Mouse (Mus musculus): ENCODE data around the gene Mfsd4a. TPM values are rescaled to one million over a fixed set of nuclear protein-coding genes. Genes with fewer than 3 reads are reported as not detected.

The Mfsd4a gene
- polyA plus RNA-seq, 1 experiment from 2014 or later, result 6.3 TPM

GRCm38 (mm10) chr1:132078413-132078812, 10.6 kb upstream of the Mfsd4a start:
- H3K36me3 ChIP-seq (ENCODE audit: control insufficient read depth, insufficient read depth), result no peaks in the 10 kb centered on the region
- H3K4me3 ChIP-seq (ENCODE audit: low read depth, low read length), result no peak overlapping the region
- 58% methylated on average over 2 of the region's 2 CpGs for WGBS (ENCODE audit: insufficient replicate concordance)
- no peaks in the 10 kb centered on the region for H3K4me1 ChIP-seq (ENCODE audit: control insufficient read depth, low read depth, low read length)
- H3K27ac ChIP-seq (ENCODE audit: low read length), result no peak overlapping the region
- no peaks in the 10 kb centered on the region for H3K9me3 ChIP-seq (replicated peaks; ENCODE audit: control insufficient read depth, low read length)
- no peaks in the 10 kb centered on the region for H3K27me3 ChIP-seq (ENCODE audit: control insufficient read depth, insufficient read depth, low read depth, low read length)
- ATAC-seq (ENCODE audit: low read depth), result no peak
- no peak overlapping the region for H3K9ac ChIP-seq (ENCODE audit: low read depth, low read length)
- no peak overlapping the region for H3K4me2 ChIP-seq (ENCODE audit: low read depth, low read length)

GRCm38 (mm10) chr1:132075576-132075975, 7.7 kb upstream of the Mfsd4a start:
- WGBS (ENCODE audit: insufficient replicate concordance), result 73% methylated on average over 10 of the region's 10 CpGs
- Histone ChIP-seq H3K9ac (ENCODE audit: low read depth, low read length) (no peak overlapping the region), H3K4me3 (ENCODE audit: low read depth, low read length) (no peak overlapping the region), H3K36me3 (ENCODE audit: control insufficient read depth, insufficient read depth) (no peaks in the 10 kb centered on the region), H3K4me1 (ENCODE audit: control insufficient read depth, low read depth, low read length) (no peaks in the 10 kb centered on the region), H3K9me3 (replicated peaks; ENCODE audit: control insufficient read depth, low read length) (no peaks in the 10 kb centered on the region), H3K27ac (ENCODE audit: low read length) (no peak overlapping the region), H3K4me2 (ENCODE audit: low read depth, low read length) (no peak overlapping the region), H3K27me3 (ENCODE audit: control insufficient read depth, insufficient read depth, low read depth, low read length) (no peaks in the 10 kb centered on the region)
- no peak for ATAC-seq (ENCODE audit: low read depth)

GRCm38 (mm10) chr1:132070659-132071058, 2.8 kb upstream of the Mfsd4a start:
- no peaks in the 10 kb centered on the region for H3K36me3 ChIP-seq (ENCODE audit: control insufficient read depth, insufficient read depth)

GRCm38 (mm10) chr1:132069436-132069835, 1.6 kb upstream of the Mfsd4a start:
- Histone ChIP-seq H3K36me3 (ENCODE audit: control insufficient read depth, insufficient read depth) (no peaks in the 10 kb centered on the region), H3K4me3 (ENCODE audit: low read depth, low read length) (no peak overlapping the region), H3K27me3 (ENCODE audit: control insufficient read depth, insufficient read depth, low read depth, low read length) (peaks cover 38% of the 10 kb centered on the region), H3K27ac (ENCODE audit: low read length) (no peak overlapping the region), H3K9ac (ENCODE audit: low read depth, low read length) (no peak overlapping the region), H3K4me2 (ENCODE audit: low read depth, low read length) (no peak overlapping the region), H3K4me1 (ENCODE audit: control insufficient read depth, low read depth, low read length) (peaks cover 5% of the 10 kb centered on the region; the same call in 1 of the 2 replicates), H3K9me3 (replicated peaks; ENCODE audit: control insufficient read depth, low read length) (no peaks in the 10 kb centered on the region)
- ATAC-seq (ENCODE audit: low read depth), result no peak
- 69% methylated on average over 8 of the region's 8 CpGs for WGBS (ENCODE audit: insufficient replicate concordance)

More at GRCm38 (mm10) chr1:132070659-132071058, 2.8 kb upstream of the Mfsd4a start:
- Histone ChIP-seq H3K9me3 (replicated peaks; ENCODE audit: control insufficient read depth, low read length) (no peaks in the 10 kb centered on the region), H3K4me1 (ENCODE audit: control insufficient read depth, low read depth, low read length) (peaks cover 5% of the 10 kb centered on the region; the same call in 1 of the 2 replicates), H3K9ac (ENCODE audit: low read depth, low read length) (no peak overlapping the region), H3K4me3 (ENCODE audit: low read depth, low read length) (no peak overlapping the region), H3K4me2 (ENCODE audit: low read depth, low read length) (no peak overlapping the region), H3K27ac (ENCODE audit: low read length) (no peak overlapping the region), H3K27me3 (ENCODE audit: control insufficient read depth, insufficient read depth, low read depth, low read length) (peaks cover 37% of the 10 kb centered on the region)
- WGBS (ENCODE audit: insufficient replicate concordance), result 68% methylated on average over 3 of the region's 3 CpGs
- no peak for ATAC-seq (ENCODE audit: low read depth)

- Histone ChIP-seq H3K9ac (ENCODE audit: low read depth, low read length) (no peak overlapping the region), H3K27me3 (ENCODE audit: control insufficient read depth, insufficient read depth, low read depth, low read length) (peaks cover 38% of the 10 kb centered on the region), H3K27ac (ENCODE audit: low read length) (no peak overlapping the region), H3K4me1 (ENCODE audit: control insufficient read depth, low read depth, low read length) (peaks cover 5% of the 10 kb centered on the region; the same call in 1 of the 2 replicates), H3K4me3 (ENCODE audit: low read depth, low read length) (no peak overlapping the region), H3K4me2 (ENCODE audit: low read depth, low read length) (no peak overlapping the region), H3K36me3 (ENCODE audit: control insufficient read depth, insufficient read depth) (no peaks in the 10 kb centered on the region), H3K9me3 (replicated peaks; ENCODE audit: control insufficient read depth, low read length) (no peaks in the 10 kb centered on the region)
- WGBS (ENCODE audit: insufficient replicate concordance), result 43% methylated on average over 8 of the region's 8 CpGs
- ATAC-seq (ENCODE audit: low read depth), result no peak
These were observed 2.2 kb downstream of the Mfsd4a start for GRCm38 (mm10) chr1:132065475-132066172.

GRCm38 (mm10) chr1:132065001-132065400, 2.9 kb downstream of the Mfsd4a start:
- Histone ChIP-seq H3K36me3 (ENCODE audit: control insufficient read depth, insufficient read depth) (no peaks in the 10 kb centered on the region), H3K27ac (ENCODE audit: low read length) (no peak overlapping the region), H3K4me1 (ENCODE audit: control insufficient read depth, low read depth, low read length) (peaks cover 5% of the 10 kb centered on the region; the same call in 1 of the 2 replicates), H3K4me2 (ENCODE audit: low read depth, low read length) (no peak overlapping the region), H3K9me3 (replicated peaks; ENCODE audit: control insufficient read depth, low read length) (no peaks in the 10 kb centered on the region), H3K27me3 (ENCODE audit: control insufficient read depth, insufficient read depth, low read depth, low read length) (peaks cover 38% of the 10 kb centered on the region), H3K4me3 (ENCODE audit: low read depth, low read length) (no peak overlapping the region), H3K9ac (ENCODE audit: low read depth, low read length) (no peak overlapping the region)
- no peak for ATAC-seq (ENCODE audit: low read depth)
- WGBS (ENCODE audit: insufficient replicate concordance), result 50% methylated on average over 1 of the region's 1 CpGs

GRCm38 (mm10) chr1:132063096-132063495, 4.8 kb downstream of the Mfsd4a start:
- no peaks in the 10 kb centered on the region for H3K9me3 ChIP-seq (replicated peaks; ENCODE audit: control insufficient read depth, low read length)
- peaks cover 22% of the 10 kb centered on the region for H3K27me3 ChIP-seq (ENCODE audit: control insufficient read depth, insufficient read depth, low read depth, low read length)
- H3K4me1 ChIP-seq (ENCODE audit: control insufficient read depth, low read depth, low read length), result peaks cover 5% of the 10 kb centered on the region; the same call in 1 of the 2 replicates
- H3K4me3 ChIP-seq (ENCODE audit: low read depth, low read length), result no peak overlapping the region
- no peak for ATAC-seq (ENCODE audit: low read depth)
- H3K4me2 ChIP-seq (ENCODE audit: low read depth, low read length), result no peak overlapping the region
- WGBS (ENCODE audit: insufficient replicate concordance), result 62% methylated on average over 4 of the region's 4 CpGs
- H3K36me3 ChIP-seq (ENCODE audit: control insufficient read depth, insufficient read depth), result no peaks in the 10 kb centered on the region
- H3K27ac ChIP-seq (ENCODE audit: low read length), result no peak overlapping the region
- H3K9ac ChIP-seq (ENCODE audit: low read depth, low read length), result no peak overlapping the region

- ATAC-seq (ENCODE audit: low read depth), result no peak
- Histone ChIP-seq H3K27ac (ENCODE audit: low read length) (no peak overlapping the region), H3K4me3 (ENCODE audit: low read depth, low read length) (no peak overlapping the region), H3K9me3 (replicated peaks; ENCODE audit: control insufficient read depth, low read length) (no peaks in the 10 kb centered on the region), H3K36me3 (ENCODE audit: control insufficient read depth, insufficient read depth) (no peaks in the 10 kb centered on the region), H3K4me1 (ENCODE audit: control insufficient read depth, low read depth, low read length) (no peaks in the 10 kb centered on the region), H3K27me3 (ENCODE audit: control insufficient read depth, insufficient read depth, low read depth, low read length) (peaks cover 11% of the 10 kb centered on the region), H3K4me2 (ENCODE audit: low read depth, low read length) (no peak overlapping the region), H3K9ac (ENCODE audit: low read depth, low read length) (no peak overlapping the region)
- 50% methylated on average over 6 of the region's 6 CpGs for WGBS (ENCODE audit: insufficient replicate concordance)
These were observed 5.9 kb downstream of the Mfsd4a start for GRCm38 (mm10) chr1:132061750-132062541.
